Mouse (Mus musculus) liver, postnatal 0 days (tissue): ENCODE measurements around the gene Kctd5. TPM values are rescaled to one million over a fixed set of nuclear protein-coding genes. Genes with fewer than 3 reads are reported as not detected.

Source experiments
- ATAC-seq: fragments of 200-750 bp; cut with Nextera tagmentation; 2 replicates; pipeline ENCODE4 v1.8.0; 2017; ENCODE audit warnings: mild to moderate bottlenecking, moderate library complexity
- DNase-seq: peaks from one replicate; pipeline ENCODE4 v3.0.0-alpha.2; 2016
- H3K27ac ChIP-seq: fragments of 300-500 bp; sonication (generic); 2 replicates; pipeline ENCODE4 v1.5.1; 2014; ENCODE audit warnings: antibody characterized with exemption, moderate library complexity, mild to moderate bottlenecking, low read depth
- H3K27me3 ChIP-seq: fragments of 300-500 bp; sonication (generic); 2 replicates; pipeline ENCODE4 v1.6.1; 2014; ENCODE audit warnings: low read length, control low read depth, mixed read lengths; ENCODE audit not compliant: insufficient read depth
- H3K36me3 ChIP-seq: fragments of 300-500 bp; sonication (generic); replicated peaks from 2 replicates; pipeline ENCODE4 v1.6.1; 2014; ENCODE audit warnings: mild to moderate bottlenecking, control low read depth, low read length, moderate library complexity, mixed read lengths; ENCODE audit not compliant: insufficient read depth
- H3K4me1 ChIP-seq: fragments of 300-500 bp; sonication (generic); 2 replicates; pipeline ENCODE4 v1.6.1; 2014; ENCODE audit warnings: antibody characterized with exemption, mild to moderate bottlenecking, control low read depth; ENCODE audit not compliant: insufficient read depth
- H3K4me2 ChIP-seq: fragments of 300-500 bp; sonication (generic); 2 replicates; pipeline ENCODE4 v1.6.1; 2014; ENCODE audit warnings: low read depth, mild to moderate bottlenecking, low read length, moderate library complexity, mixed read lengths
- H3K4me3 ChIP-seq: fragments of 300-500 bp; sonication (generic); 2 replicates; pipeline ENCODE4 v1.5.1; 2014; ENCODE audit warnings: low read depth, low read length
- H3K9ac ChIP-seq: fragments of 300-500 bp; sonication (generic); replicated peaks from 2 replicates; pipeline ENCODE4 v1.6.1; 2014; ENCODE audit warnings: mild to moderate bottlenecking, moderate library complexity
- H3K9me3 ChIP-seq: fragments of 300-500 bp; sonication (generic); 2 replicates; pipeline ENCODE4 v1.6.1; 2016; ENCODE audit warnings: mild to moderate bottlenecking, control low read depth, low read length, mixed read lengths
- CTCF ChIP-seq: sonication (generic); IDR thresholded peaks from 2 replicates; pipeline ENCODE4 v1.5.1; 2016; ENCODE audit warnings: antibody characterized with exemption, low read depth
- EP300 ChIP-seq: IDR thresholded peaks from 2 replicates; pipeline ENCODE4 v1.6.1; 2016; ENCODE audit warnings: antibody characterized with exemption, low read depth, mild to moderate bottlenecking
- whole genome bisulfite sequencing: fragments of 180-500 bp; shearing (Covaris S2); extraction: QIAGEN DNeasy Blood & Tissue Kit; methylation state at CpG from one replicate; pipeline ENCODE4 v1.1.7; 2014; ENCODE audit not compliant: insufficient replicate concordance; 5-methylcytosine and 5-hydroxymethylcytosine counted together
- polyA plus RNA-seq: library from polyadenylated mRNA; unstranded; fragments of >200 nt; fragmentation: Nextera tagmentation; extraction: Ambion mirVana; gene quantifications from 2 replicates; pipeline ENCODE4 v1.2.1, GENCODE M21; 2015

The Kctd5 gene
- polyA plus RNA-seq, 1 experiment from 2014 or later = 7.7 TPM

DNA sequence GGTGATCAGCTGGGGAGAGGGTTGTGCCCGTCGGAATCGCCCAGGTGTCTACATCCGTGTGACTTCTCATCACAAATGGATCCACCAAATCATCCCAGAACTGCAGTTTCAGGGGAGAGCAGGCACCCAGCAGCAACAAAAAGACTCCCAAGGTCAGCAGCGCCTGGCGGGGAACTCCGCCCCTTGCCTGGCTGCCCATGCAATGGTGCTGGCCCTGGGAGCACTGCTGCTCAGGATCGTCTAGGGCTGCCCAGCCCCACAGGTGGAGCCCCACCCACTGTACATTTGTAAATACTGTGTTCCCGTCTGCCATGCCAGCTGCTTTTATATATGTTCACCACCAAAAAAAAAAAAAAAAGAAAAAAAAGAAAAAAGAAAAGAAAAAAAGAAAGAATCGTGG, 27.7 kb downstream of the Kctd5 start:
- H3K4me3 ChIP-seq = no peak overlapping the region
- no peak for DNase-seq
- H3K9ac ChIP-seq = no peak overlapping the region
- H3K4me1 ChIP-seq = no peaks in the 10 kb centered on the region
- no peak overlapping the region for H3K27ac ChIP-seq
- no peaks in the 10 kb centered on the region for H3K9me3 ChIP-seq
- H3K4me2 ChIP-seq = no peak overlapping the region
- H3K36me3 ChIP-seq = peaks cover 16% of the 10 kb centered on the region
- no peaks in the 10 kb centered on the region for H3K27me3 ChIP-seq
- TF ChIP-seq EP300 = no peak
- no peak for TF ChIP-seq CTCF
- no peak for ATAC-seq
- 69% methylated on average over 10 of the region's 10 CpGs for WGBS

GRCm38 (mm10) chr17:24044482-24044881, 28.8 kb downstream of the Kctd5 start:
- peaks cover 14% of the 10 kb centered on the region for H3K36me3 ChIP-seq
- no peaks in the 10 kb centered on the region for H3K4me1 ChIP-seq
- H3K4me3 ChIP-seq = no peak overlapping the region
- no peak overlapping the region for H3K9ac ChIP-seq
- H3K9me3 ChIP-seq = no peaks in the 10 kb centered on the region
- no peaks in the 10 kb centered on the region for H3K27me3 ChIP-seq
- no peak overlapping the region for H3K27ac ChIP-seq
- no peak overlapping the region for H3K4me2 ChIP-seq
- TF ChIP-seq EP300 = no peak
- no peak for TF ChIP-seq CTCF
- ATAC-seq (no peak), DNase-seq (no peak)
- 47% methylated on average over 5 of the region's 5 CpGs for WGBS

GRCm38 (mm10) chr17:24037844-24038243, 35.4 kb downstream of the Kctd5 start, which contains the start of gene Prss27:
Prss27 (plus strand) TSS chr17:24038144.
- Histone ChIP-seq H3K4me3 (no peak within 1 kb of the TSS), H3K4me2 (no peak within 1 kb of the TSS), H3K27ac (no peak within 1 kb of the TSS), H3K4me1 (no peaks in the 10 kb centered on the region), H3K36me3 (no peaks in the 10 kb centered on the region), H3K27me3 (no peaks in the 10 kb centered on the region), H3K9me3 (no peaks in the 10 kb centered on the region), H3K9ac (no peak within 1 kb of the TSS)
- ATAC-seq (no peak), DNase-seq (no peak)
- WGBS = 50% methylated on average over 4 of the region's 4 CpGs
- no peak for TF ChIP-seq CTCF
- no peak for TF ChIP-seq EP300

DNA sequence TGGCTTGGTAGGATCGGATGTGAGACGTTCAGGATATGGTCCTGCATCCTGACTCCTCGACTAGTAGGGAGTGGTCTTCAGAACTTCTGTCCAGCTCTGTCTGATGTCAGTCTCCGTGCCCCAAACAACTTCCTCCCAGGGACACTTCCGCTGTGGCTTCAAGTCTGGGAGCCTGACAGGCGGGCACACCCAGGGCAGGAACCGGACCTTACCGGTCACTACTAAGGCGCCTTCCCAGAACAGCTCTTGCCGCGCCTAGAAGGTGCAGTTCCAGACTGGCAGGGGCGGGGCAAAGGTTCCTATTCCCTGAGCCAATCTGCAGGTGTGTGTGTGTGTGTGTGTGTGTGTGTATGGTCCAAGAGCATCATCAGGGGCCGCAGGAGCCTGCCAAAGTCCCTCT, 35.9 kb downstream of the Kctd5 start:
- Histone ChIP-seq H3K4me3 (no peak overlapping the region), H3K9me3 (no peaks in the 10 kb centered on the region), H3K27ac (no peak overlapping the region), H3K4me1 (no peaks in the 10 kb centered on the region), H3K4me2 (no peak overlapping the region), H3K36me3 (no peaks in the 10 kb centered on the region), H3K27me3 (no peaks in the 10 kb centered on the region), H3K9ac (no peak overlapping the region)
- DNase-seq (no peak), ATAC-seq (no peak; the same call in 1 of the 2 replicates)
- TF ChIP-seq EP300 = no peak
- no peak for TF ChIP-seq CTCF
- WGBS = 47% methylated on average over 13 of the region's 13 CpGs

- no peaks in the 10 kb centered on the region for H3K27me3 ChIP-seq
- TF ChIP-seq EP300 (no peak), CTCF (peak; percentile 35)
- ATAC-seq (no peak), DNase-seq (no peak)
- WGBS = 48% methylated on average over 6 of the region's 6 CpGs
- H3K36me3 ChIP-seq = no peaks in the 10 kb centered on the region
- no peak overlapping the region for H3K4me2 ChIP-seq
- H3K4me3 ChIP-seq = no peak overlapping the region
- H3K27ac ChIP-seq = no peak overlapping the region
- no peaks in the 10 kb centered on the region for H3K9me3 ChIP-seq
- no peak overlapping the region for H3K9ac ChIP-seq
- no peaks in the 10 kb centered on the region for H3K4me1 ChIP-seq
Measured at GRCm38 (mm10) chr17:24036954-24037353, 36.3 kb downstream of the Kctd5 start.

- no peaks in the 10 kb centered on the region for H3K9me3 ChIP-seq
- no peaks in the 10 kb centered on the region for H3K36me3 ChIP-seq
- no peak overlapping the region for H3K27ac ChIP-seq
- WGBS = 65% methylated on average over 7 of the region's 7 CpGs
- no peak overlapping the region for H3K4me2 ChIP-seq
- H3K27me3 ChIP-seq = no peaks in the 10 kb centered on the region
- DNase-seq = no peak
- no peaks in the 10 kb centered on the region for H3K4me1 ChIP-seq
- H3K4me3 ChIP-seq = no peak overlapping the region
- H3K9ac ChIP-seq = no peak overlapping the region
- no peak for ATAC-seq
- no peak for TF ChIP-seq CTCF
Measured at GRCm38 (mm10) chr17:24035087-24035486, 38.2 kb downstream of the Kctd5 start.

DNA sequence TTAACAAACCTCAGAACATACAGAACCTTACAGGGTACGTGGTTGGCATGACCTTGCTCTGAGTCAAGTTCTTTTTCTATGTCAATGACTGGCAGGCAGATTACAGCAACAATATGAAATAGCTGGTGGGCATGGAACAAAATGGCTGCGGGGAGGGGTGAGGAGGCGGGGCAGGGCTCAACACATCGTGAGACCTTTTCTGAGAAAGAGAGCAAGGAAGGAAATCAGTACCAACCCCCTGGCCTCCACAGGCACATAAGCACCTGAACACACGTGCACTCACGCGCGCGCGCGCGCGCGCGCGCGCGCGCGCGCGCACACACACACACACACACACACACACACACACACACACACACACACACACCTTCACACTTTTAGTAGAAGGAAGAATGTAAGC, 42.7 kb downstream of the Kctd5 start:
- WGBS = 80% methylated on average over 18 of the region's 22 CpGs
- no peak overlapping the region for H3K9ac ChIP-seq
- no peaks in the 10 kb centered on the region for H3K9me3 ChIP-seq
- no peak overlapping the region for H3K4me3 ChIP-seq
- TF ChIP-seq CTCF (no peak), EP300 (no peak)
- no peaks in the 10 kb centered on the region for H3K4me1 ChIP-seq
- no peaks in the 10 kb centered on the region for H3K27me3 ChIP-seq
- DNase-seq (no peak), ATAC-seq (no peak)
- H3K36me3 ChIP-seq = no peaks in the 10 kb centered on the region
- H3K27ac ChIP-seq = no peak overlapping the region
- no peak overlapping the region for H3K4me2 ChIP-seq
